Mouse (Mus musculus): ENCODE results near the gene Heatr9. TPM values are rescaled to one million over a fixed set of nuclear protein-coding genes. Genes with fewer than 3 reads are reported as not detected.

Gene Heatr9
- polyA plus RNA-seq, 1 experiment from 2014 or later = not detected

- ATAC-seq (ENCODE audit: insufficient number of reproducible peaks, insufficient read depth, low FRiP score, low read depth) = no peak
- H3K4me1 ChIP-seq (ENCODE audit: control insufficient read depth, insufficient read depth, low read length) = no peaks in the 10 kb centered on the region
- no peaks in the 10 kb centered on the region for H3K9me3 ChIP-seq (ENCODE audit: control insufficient read depth, low read depth, low read length)
- no peaks in the 10 kb centered on the region for H3K27me3 ChIP-seq (ENCODE audit: control insufficient read depth, insufficient read depth, low read length)
- no peak overlapping the region for H3K4me2 ChIP-seq (replicated peaks; ENCODE audit: low read depth, low read length)
- no peak overlapping the region for H3K9ac ChIP-seq (replicated peaks; ENCODE audit: low read depth, low read length)
- H3K4me3 ChIP-seq (ENCODE audit: low read depth, low read length) = no peak overlapping the region
- H3K36me3 ChIP-seq (ENCODE audit: control insufficient read depth, insufficient read depth, low read length) = no peaks in the 10 kb centered on the region
- H3K27ac ChIP-seq (ENCODE audit: low read length) = no peak overlapping the region
Measured at GRCm38 (mm10) chr11:83517153-83517552, 4.8 kb downstream of the Heatr9 start.

- Histone ChIP-seq H3K9ac (replicated peaks; ENCODE audit: low read depth, low read length) (no peak overlapping the region), H3K27ac (ENCODE audit: low read length) (no peak overlapping the region), H3K9me3 (ENCODE audit: control insufficient read depth, low read depth, low read length) (no peaks in the 10 kb centered on the region), H3K27me3 (ENCODE audit: control insufficient read depth, insufficient read depth, low read length) (no peaks in the 10 kb centered on the region), H3K36me3 (ENCODE audit: control insufficient read depth, insufficient read depth, low read length) (peaks cover 26% of the 10 kb centered on the region), H3K4me1 (ENCODE audit: control insufficient read depth, insufficient read depth, low read length) (no peaks in the 10 kb centered on the region), H3K4me2 (replicated peaks; ENCODE audit: low read depth, low read length) (no peak overlapping the region), H3K4me3 (ENCODE audit: low read depth, low read length) (no peak overlapping the region)
- ATAC-seq (ENCODE audit: insufficient number of reproducible peaks, insufficient read depth, low FRiP score, low read depth) = no peak
Measured at GRCm38 (mm10) chr11:83509521-83509920, 12.5 kb downstream of the Heatr9 start.

GRCm38 (mm10) chr11:83504308-83504707 is 17.7 kb downstream of the Heatr9 start:
- WGBS = 94% methylated on average over 5 of the region's 5 CpGs
- Histone ChIP-seq H3K36me3 (ENCODE audit: control insufficient read depth, insufficient read depth, low read length) (peaks cover 54% of the 10 kb centered on the region), H3K27me3 (ENCODE audit: control insufficient read depth, insufficient read depth, low read length) (no peaks in the 10 kb centered on the region), H3K4me2 (replicated peaks; ENCODE audit: low read depth, low read length) (no peak overlapping the region), H3K9me3 (ENCODE audit: control insufficient read depth, low read depth, low read length) (no peaks in the 10 kb centered on the region), H3K4me1 (ENCODE audit: control insufficient read depth, insufficient read depth, low read length) (no peaks in the 10 kb centered on the region), H3K4me3 (ENCODE audit: low read depth, low read length) (no peak overlapping the region), H3K27ac (ENCODE audit: low read length) (no peak overlapping the region), H3K9ac (replicated peaks; ENCODE audit: low read depth, low read length) (no peak overlapping the region)
- ATAC-seq (ENCODE audit: insufficient number of reproducible peaks, insufficient read depth, low FRiP score, low read depth) = no peak

GRCm38 (mm10) chr11:83495571-83495970 is 26.4 kb downstream of the Heatr9 start:
- WGBS = 88% methylated on average over 2 of the region's 2 CpGs
- Histone ChIP-seq H3K9ac (replicated peaks; ENCODE audit: low read depth, low read length) (no peak overlapping the region), H3K9me3 (ENCODE audit: control insufficient read depth, low read depth, low read length) (no peaks in the 10 kb centered on the region), H3K4me1 (ENCODE audit: control insufficient read depth, insufficient read depth, low read length) (no peaks in the 10 kb centered on the region), H3K27me3 (ENCODE audit: control insufficient read depth, insufficient read depth, low read length) (no peaks in the 10 kb centered on the region), H3K36me3 (ENCODE audit: control insufficient read depth, insufficient read depth, low read length) (peaks cover 23% of the 10 kb centered on the region), H3K4me2 (replicated peaks; ENCODE audit: low read depth, low read length) (no peak overlapping the region), H3K27ac (ENCODE audit: low read length) (no peak overlapping the region), H3K4me3 (ENCODE audit: low read depth, low read length) (no peak overlapping the region)
- no peak for ATAC-seq (ENCODE audit: insufficient number of reproducible peaks, insufficient read depth, low FRiP score, low read depth)

GRCm38 (mm10) chr11:83491488-83491887 is 30.5 kb downstream of the Heatr9 start:
- no peak overlapping the region for H3K9ac ChIP-seq (replicated peaks; ENCODE audit: low read depth, low read length)
- no peaks in the 10 kb centered on the region for H3K27me3 ChIP-seq (ENCODE audit: control insufficient read depth, insufficient read depth, low read length)
- peaks cover 20% of the 10 kb centered on the region for H3K36me3 ChIP-seq (ENCODE audit: control insufficient read depth, insufficient read depth, low read length)
- H3K4me3 ChIP-seq (ENCODE audit: low read depth, low read length) = no peak overlapping the region
- H3K27ac ChIP-seq (ENCODE audit: low read length) = no peak overlapping the region
- no peaks in the 10 kb centered on the region for H3K9me3 ChIP-seq (ENCODE audit: control insufficient read depth, low read depth, low read length)
- ATAC-seq (ENCODE audit: insufficient number of reproducible peaks, insufficient read depth, low FRiP score, low read depth) = no peak
- H3K4me1 ChIP-seq (ENCODE audit: control insufficient read depth, insufficient read depth, low read length) = no peaks in the 10 kb centered on the region
- 82% methylated on average over 4 of the region's 4 CpGs for WGBS
- no peak overlapping the region for H3K4me2 ChIP-seq (replicated peaks; ENCODE audit: low read depth, low read length)

- peak; percentile 75 for ATAC-seq (ENCODE audit: insufficient number of reproducible peaks, insufficient read depth, low FRiP score, low read depth)
- H3K9ac ChIP-seq (replicated peaks; ENCODE audit: low read depth, low read length) = peak overlapping the region; percentile 76
- no peaks in the 10 kb centered on the region for H3K9me3 ChIP-seq (ENCODE audit: control insufficient read depth, low read depth, low read length)
- peak overlapping the region; percentile 67 for H3K4me3 ChIP-seq (ENCODE audit: low read depth, low read length)
- H3K36me3 ChIP-seq (ENCODE audit: control insufficient read depth, insufficient read depth, low read length) = peaks cover 5% of the 10 kb centered on the region; the same call in 1 of the 2 replicates
- no peaks in the 10 kb centered on the region for H3K27me3 ChIP-seq (ENCODE audit: control insufficient read depth, insufficient read depth, low read length)
- H3K27ac ChIP-seq (ENCODE audit: low read length) = peak overlapping the region; percentile 97
- under 1% methylated on average over 47 of the region's 52 CpGs for WGBS
- peak overlapping the region; percentile 89 for H3K4me2 ChIP-seq (replicated peaks; ENCODE audit: low read depth, low read length)
- peaks cover 8% of the 10 kb centered on the region for H3K4me1 ChIP-seq (ENCODE audit: control insufficient read depth, insufficient read depth, low read length)
Measured at GRCm38 (mm10) chr11:83473235-83474016, 48.5 kb downstream of the Heatr9 start.

GRCm38 (mm10) chr11:83472324-83473234 is 49.4 kb downstream of the Heatr9 start, which contains the start of gene Taf15:
Gene Taf15 (plus strand): TSS chr11:83473086.
- under 1% methylated on average over 66 of the region's 66 CpGs for WGBS
- Histone ChIP-seq H3K9ac (replicated peaks; ENCODE audit: low read depth, low read length) (peak within 1 kb of the TSS; percentile 76), H3K9me3 (ENCODE audit: control insufficient read depth, low read depth, low read length) (no peaks in the 10 kb centered on the region), H3K4me1 (ENCODE audit: control insufficient read depth, insufficient read depth, low read length) (peaks cover 8% of the 10 kb centered on the region), H3K36me3 (ENCODE audit: control insufficient read depth, insufficient read depth, low read length) (peaks cover 2% of the 10 kb centered on the region; the same call in 1 of the 2 replicates), H3K27me3 (ENCODE audit: control insufficient read depth, insufficient read depth, low read length) (no peaks in the 10 kb centered on the region), H3K4me3 (ENCODE audit: low read depth, low read length) (peak within 1 kb of the TSS; percentile 67), H3K27ac (ENCODE audit: low read length) (peak within 1 kb of the TSS; percentile 97), H3K4me2 (replicated peaks; ENCODE audit: low read depth, low read length) (peak within 1 kb of the TSS; percentile 89)
- peak; percentile 98 for ATAC-seq (ENCODE audit: insufficient number of reproducible peaks, insufficient read depth, low FRiP score, low read depth)

GRCm38 (mm10) chr11:83471766-83472165 is 50.2 kb downstream of the Heatr9 start:
- Histone ChIP-seq H3K27me3 (ENCODE audit: control insufficient read depth, insufficient read depth, low read length) (no peaks in the 10 kb centered on the region), H3K9ac (replicated peaks; ENCODE audit: low read depth, low read length) (no peak overlapping the region), H3K4me2 (replicated peaks; ENCODE audit: low read depth, low read length) (peak overlapping the region; percentile 43), H3K4me3 (ENCODE audit: low read depth, low read length) (peak overlapping the region; percentile 67; the same call in 1 of the 2 replicates), H3K27ac (ENCODE audit: low read length) (no peak overlapping the region; the same call in 1 of the 2 replicates), H3K9me3 (ENCODE audit: control insufficient read depth, low read depth, low read length) (no peaks in the 10 kb centered on the region), H3K36me3 (ENCODE audit: control insufficient read depth, insufficient read depth, low read length) (no peaks in the 10 kb centered on the region), H3K4me1 (ENCODE audit: control insufficient read depth, insufficient read depth, low read length) (peaks cover 8% of the 10 kb centered on the region)
- no peak for ATAC-seq (ENCODE audit: insufficient number of reproducible peaks, insufficient read depth, low FRiP score, low read depth)
- WGBS = 60% methylated on average over 2 of the region's 2 CpGs
